Mouse (Mus musculus) gastrocnemius, adult 2 months (tissue): ENCODE data around the gene Endod1. TPM values are rescaled to one million over a fixed set of nuclear protein-coding genes. Genes with fewer than 3 reads are reported as not detected.
"Not testable (repeated sequence)": the region's sequence is repeated elsewhere in the genome, so short reads cannot be mapped to it uniquely, and the experiment has no call there.

Experiments used
- DNase-seq: peaks from one replicate; pipeline ENCODE4 v3.0.0; 2022
- H3K27ac ChIP-seq: fragments of 200-600 bp; 2 replicates; pipeline ENCODE4 v1.8.1; 2022; ENCODE audit warnings: mild to moderate bottlenecking
- H3K4me3 ChIP-seq: fragments of 200-600 bp; 2 replicates; pipeline ENCODE4 v1.8.1; 2022; ENCODE audit warnings: mild to moderate bottlenecking, moderate library complexity
- CTCF ChIP-seq: fragments of 200-600 bp; IDR thresholded peaks from 2 replicates; pipeline ENCODE4 v1.8.1; 2022; ENCODE audit warnings: antibody characterized with exemption, mild to moderate bottlenecking, moderate library complexity
- intact Hi-C: fragments of 180-260 bp; cut with DNase I; formaldehyde crosslinking; loops from one replicate; pipeline ENCODE4 v1.15.1; 2025
- total RNA-seq, 2 experiments: library from RNA; stranded (reverse); gene quantifications; 2 replicates each; pipeline ENCODE4 v1.2.3; 2021

Endod1 gene
- total RNA-seq, 2 experiments from 2014 or later = 2.7 to 4.5 TPM

- no peak for TF ChIP-seq CTCF
- DNase-seq = no peak
- Histone ChIP-seq H3K4me3 (no peak overlapping the region), H3K27ac (no peak overlapping the region)
- intact Hi-C loops = no loop called here
Observed at GRCm38 (mm10) chr9:14372440-14372839, 8.9 kb downstream of the Endod1 start.

DNA sequence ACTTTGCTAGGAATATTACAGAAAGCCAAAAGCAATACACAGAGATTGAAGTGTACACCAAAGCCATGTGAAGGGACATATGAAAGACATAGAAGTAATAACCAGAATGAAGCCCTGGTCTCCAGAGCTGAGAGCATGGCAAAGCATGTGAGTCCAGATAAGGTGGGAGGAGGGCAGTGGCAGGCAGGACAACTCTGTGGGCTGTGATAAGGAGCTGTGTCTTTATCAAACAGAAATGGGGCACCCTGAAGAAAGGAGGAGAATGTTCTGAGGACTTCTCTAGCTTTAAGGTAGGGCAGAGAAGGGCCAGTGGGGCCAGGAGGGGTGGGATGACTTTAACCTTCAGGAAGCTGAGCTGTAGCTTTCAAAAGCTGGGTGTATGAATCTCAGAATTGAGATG is 12.0 kb downstream of the Endod1 start:
- H3K27ac ChIP-seq = no peak overlapping the region
- DNase-seq = no peak
- intact Hi-C loops = no loop called here
- no peak overlapping the region for H3K4me3 ChIP-seq
- no peak for TF ChIP-seq CTCF

- intact Hi-C loops = no loop called here
- TF ChIP-seq CTCF = no peak
- no peak overlapping the region for H3K27ac ChIP-seq
- no peak for DNase-seq
- H3K4me3 ChIP-seq = no peak overlapping the region
Observed at GRCm38 (mm10) chr9:14367850-14368249, 13.5 kb downstream of the Endod1 start.

DNA sequence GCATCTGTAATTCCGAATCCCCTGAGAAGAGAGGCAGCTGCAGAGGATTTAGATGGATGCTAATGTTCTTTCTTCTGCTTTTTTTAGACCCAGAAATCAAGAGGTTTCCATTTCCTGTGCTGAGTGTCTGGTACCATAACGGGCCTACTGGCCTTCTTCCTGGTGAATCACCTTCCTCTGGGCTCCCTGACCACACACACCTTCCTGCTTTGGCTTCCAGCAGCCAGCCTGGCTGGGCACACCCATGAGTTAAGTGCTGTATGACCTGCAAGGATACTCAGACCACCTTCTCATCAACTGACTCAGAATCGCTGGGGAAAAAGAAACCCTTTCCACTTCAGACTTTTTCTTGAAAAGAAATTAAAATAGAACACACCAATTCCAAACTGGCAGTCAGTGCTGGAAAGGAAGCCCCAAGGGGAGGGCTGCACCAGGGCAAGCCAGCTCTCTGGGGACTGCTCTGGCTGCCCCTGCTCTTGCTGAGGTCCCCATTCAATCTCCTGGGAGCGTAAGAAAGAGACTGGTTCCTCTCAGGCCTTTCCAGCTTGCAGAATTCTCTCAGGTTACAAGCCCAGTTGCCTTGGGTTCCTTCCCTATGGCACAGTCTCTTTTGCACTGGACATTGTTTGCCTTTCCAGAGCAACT is 15.7 kb downstream of the Endod1 start:
- Histone ChIP-seq H3K27ac (peak overlapping the region; percentile 67), H3K4me3 (peak overlapping the region; percentile 23; the same call in 1 of the 2 replicates)
- intact Hi-C loops = no loop called here
- peak; percentile 42 for DNase-seq
- no peak for TF ChIP-seq CTCF

DNA sequence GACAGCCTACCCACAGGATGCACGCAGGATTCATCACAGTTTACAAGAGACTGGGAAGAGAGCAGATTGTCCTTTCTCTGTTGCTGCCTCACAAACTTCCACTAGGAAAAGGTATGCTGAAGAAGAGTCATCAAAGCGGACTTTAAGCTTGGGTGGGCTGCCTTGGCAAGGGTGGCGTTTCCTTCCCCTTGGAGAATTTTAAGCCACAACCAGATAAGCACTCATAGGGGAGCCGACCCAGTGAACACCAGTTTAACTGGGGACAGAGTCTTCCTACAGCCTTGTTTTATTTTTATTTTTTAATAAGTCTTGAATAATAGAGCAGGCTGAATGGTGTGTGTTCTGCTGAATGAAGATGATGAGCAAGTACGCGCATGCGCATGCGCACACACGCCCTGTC is 16.6 kb downstream of the Endod1 start:
- intact Hi-C loops = no loop called here

GRCm38 (mm10) chr9:14363540-14363939 is 17.8 kb downstream of the Endod1 start:
- intact Hi-C loops = no loop called here
- no peak for DNase-seq
- H3K27ac ChIP-seq = no peak overlapping the region
- H3K4me3 ChIP-seq = no peak overlapping the region
- no peak for TF ChIP-seq CTCF

More for the DNA sequence above, 16.6 kb downstream of the Endod1 start:
- DNase-seq = no peak
- Histone ChIP-seq H3K27ac (peak overlapping the region; percentile 67), H3K4me3 (no peak overlapping the region)
- no peak for TF ChIP-seq CTCF

DNA sequence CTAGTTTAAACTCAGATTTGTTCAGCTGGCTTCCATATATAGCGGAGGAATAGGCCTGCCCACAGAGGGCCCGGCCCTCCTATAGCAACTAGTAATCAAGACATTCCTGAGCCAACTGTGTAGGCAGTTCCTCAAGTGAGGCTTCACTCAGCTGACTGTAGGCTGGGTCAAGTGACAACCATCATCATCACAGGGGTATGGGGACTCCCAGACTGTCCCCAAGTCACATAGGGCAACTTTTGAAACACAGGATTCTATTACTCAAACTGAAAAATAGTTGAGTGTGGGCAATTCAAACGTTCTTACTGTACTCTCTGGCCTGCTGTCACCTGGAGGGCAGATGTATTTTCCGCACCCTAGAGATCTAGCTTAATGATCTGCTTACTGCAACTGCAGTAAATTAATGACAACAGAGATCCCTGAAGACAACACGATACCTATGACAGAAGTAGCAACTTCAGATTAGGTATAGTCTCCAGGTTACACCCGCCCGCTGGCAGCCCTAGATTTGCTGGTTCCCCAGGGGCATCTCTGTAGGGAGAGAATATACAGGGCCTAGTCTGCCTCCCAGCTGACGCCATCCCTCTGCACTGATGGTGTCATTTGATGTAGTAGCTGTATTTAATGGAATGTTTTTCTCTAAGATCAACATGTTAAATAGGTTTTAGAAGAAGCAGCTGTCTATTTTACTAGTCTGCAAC is 19.1 kb downstream of the Endod1 start:
- intact Hi-C loops = no loop called here
- no peak overlapping the region for H3K4me3 ChIP-seq
- no peak overlapping the region for H3K27ac ChIP-seq
- DNase-seq = no peak
- no peak for TF ChIP-seq CTCF

DNA sequence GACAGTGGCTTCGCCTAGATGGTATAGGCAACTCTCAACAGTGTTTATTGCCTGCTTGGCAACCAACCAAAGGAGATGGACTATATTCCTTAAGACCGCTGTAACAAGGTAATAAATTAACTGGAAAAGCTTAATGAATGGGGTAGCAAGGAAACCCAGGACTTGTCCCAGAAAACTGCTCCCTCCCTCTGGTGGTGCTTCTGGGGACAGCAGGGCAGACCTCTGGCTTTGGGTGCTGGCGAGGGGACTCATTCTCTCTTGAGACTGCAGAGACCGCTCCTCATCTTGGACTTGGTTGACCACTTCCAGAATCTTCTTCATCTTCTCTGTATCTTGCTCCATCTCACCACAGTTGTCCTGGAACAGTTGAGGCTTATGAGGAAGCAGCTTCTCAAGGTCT is 24.3 kb downstream of the Endod1 start:
- H3K4me3 ChIP-seq = no peak overlapping the region
- no peak; the same call in 1 of the 2 replicates for TF ChIP-seq CTCF
- intact Hi-C loops = no loop called here
- no peak for DNase-seq
- H3K27ac ChIP-seq = no peak overlapping the region

DNA sequence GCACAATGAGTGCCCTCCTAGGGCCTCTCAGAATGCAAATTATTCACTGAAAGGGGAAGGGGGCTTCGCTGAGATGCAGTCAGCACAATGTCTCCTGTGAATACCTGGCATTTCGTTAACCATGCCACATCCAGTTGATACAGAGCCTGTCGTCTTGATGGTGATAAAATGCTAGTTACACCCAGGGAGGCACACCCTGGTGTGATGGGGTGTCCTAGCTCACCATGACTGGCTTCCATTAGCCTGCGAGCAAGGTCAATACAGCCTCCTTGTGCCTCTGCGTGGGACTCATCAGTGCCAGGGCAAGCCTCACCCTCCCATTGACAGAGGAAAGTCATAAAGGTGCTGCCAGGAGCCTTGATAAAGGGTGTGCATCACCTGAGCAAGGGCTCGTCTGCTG is 26.5 kb downstream of the Endod1 start:
- intact Hi-C loops = no loop called here
- no peak for TF ChIP-seq CTCF
- no peak for DNase-seq
- Histone ChIP-seq H3K4me3 (no peak overlapping the region), H3K27ac (no peak overlapping the region)

GRCm38 (mm10) chr9:14352337-14352736 is 29.0 kb downstream of the Endod1 start:
- intact Hi-C loops = no loop called here

DNA sequence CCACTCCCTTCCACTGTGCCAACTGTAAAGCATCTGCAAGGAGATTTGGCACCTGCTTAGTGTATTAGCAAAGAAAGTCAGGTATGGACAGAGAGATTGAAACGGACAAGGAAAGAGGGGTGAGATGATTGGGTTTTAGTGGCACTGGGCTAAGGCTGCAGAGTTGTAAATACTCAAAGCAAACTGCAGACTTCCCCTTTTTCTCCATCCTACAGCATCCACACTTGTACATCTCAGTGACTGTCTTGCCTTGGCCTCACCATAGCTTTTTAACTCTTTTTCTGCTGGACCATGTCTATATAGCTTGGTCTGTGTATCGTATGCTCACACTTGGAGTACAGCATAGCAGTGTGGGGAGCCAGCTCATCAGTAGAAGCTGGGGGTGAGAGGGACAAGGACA is 30.5 kb downstream of the Endod1 start:
- intact Hi-C loops = no loop called here
- TF ChIP-seq CTCF = no peak
- H3K27ac ChIP-seq = no peak overlapping the region
- H3K4me3 ChIP-seq = no peak overlapping the region
- no peak for DNase-seq

More at GRCm38 (mm10) chr9:14352337-14352736, 29.0 kb downstream of the Endod1 start:
- DNase-seq = no peak
- Histone ChIP-seq H3K4me3 (no peak overlapping the region), H3K27ac (no peak overlapping the region)
- no peak for TF ChIP-seq CTCF

DNA sequence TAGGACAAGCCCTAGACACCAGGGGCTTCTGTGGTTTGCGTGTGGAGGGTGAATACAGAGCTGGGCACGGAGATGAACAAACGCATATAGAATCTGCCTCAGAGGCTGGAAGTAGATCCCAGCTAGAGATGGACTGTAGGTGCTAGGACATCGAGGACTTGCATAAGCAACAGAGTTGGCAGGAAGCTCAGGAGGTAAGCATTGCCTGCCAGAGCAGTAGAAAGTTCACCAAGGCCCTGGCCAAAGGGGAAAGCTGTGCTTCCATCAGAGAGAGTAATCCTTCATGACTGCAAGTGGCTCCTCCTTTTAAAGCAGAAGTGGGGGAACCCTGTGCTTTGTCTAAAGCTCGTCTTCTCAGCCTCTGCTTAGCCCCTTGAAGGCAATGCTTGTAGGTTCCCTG is 31.9 kb downstream of the Endod1 start:
- no peak for DNase-seq
- Histone ChIP-seq H3K4me3 (no peak overlapping the region), H3K27ac (no peak overlapping the region)
- no peak for TF ChIP-seq CTCF
- intact Hi-C loops = loop anchor here (5.0 kb wide), 1 partner anchor 33 kb away; the partner anchor contains the start of gene Endod1

DNA sequence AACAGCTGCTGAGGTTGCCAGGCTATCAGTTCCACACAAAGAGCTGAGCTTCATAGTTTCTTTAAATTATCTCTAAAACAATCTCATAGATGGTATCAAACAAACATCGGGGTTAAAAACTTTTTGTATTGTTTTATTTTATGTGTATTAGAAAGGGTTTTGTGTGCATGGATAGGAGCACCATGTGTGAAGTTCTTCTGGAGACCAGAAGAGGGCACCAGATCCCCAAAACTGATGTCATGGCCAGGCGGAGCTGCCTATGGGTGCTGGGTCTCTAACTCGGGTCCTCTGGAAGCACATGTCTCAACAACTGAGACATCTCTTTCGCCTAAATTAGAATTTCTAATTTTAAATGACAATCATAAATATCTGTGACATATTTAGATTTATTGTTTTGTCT is 32.9 kb downstream of the Endod1 start:
- TF ChIP-seq CTCF = peak; percentile 75
- intact Hi-C loops = loop anchor here (5.0 kb wide), 1 partner anchor 34 kb away; the partner anchor contains the start of gene Endod1
- no peak for DNase-seq

GRCm38 (mm10) chr9:14345866-14346265 is 35.4 kb downstream of the Endod1 start:
- H3K4me3 ChIP-seq, H3K27ac ChIP-seq, DNase-seq: not testable (repeated sequence)
- intact Hi-C loops = loop anchor here (5.0 kb wide), 1 partner anchor 36 kb away; the partner anchor contains the start of gene Endod1

More for the DNA sequence above, 32.9 kb downstream of the Endod1 start:
- H3K4me3 ChIP-seq = no peak overlapping the region
- no peak overlapping the region for H3K27ac ChIP-seq
